Mouse (Mus musculus): ENCODE measurements around the gene Asphd2. TPM values are rescaled to one million over a fixed set of nuclear protein-coding genes. Genes with fewer than 3 reads are reported as not detected.

Gene Asphd2
- total RNA-seq, 2 experiments from 2014 or later: not detected

DNA sequence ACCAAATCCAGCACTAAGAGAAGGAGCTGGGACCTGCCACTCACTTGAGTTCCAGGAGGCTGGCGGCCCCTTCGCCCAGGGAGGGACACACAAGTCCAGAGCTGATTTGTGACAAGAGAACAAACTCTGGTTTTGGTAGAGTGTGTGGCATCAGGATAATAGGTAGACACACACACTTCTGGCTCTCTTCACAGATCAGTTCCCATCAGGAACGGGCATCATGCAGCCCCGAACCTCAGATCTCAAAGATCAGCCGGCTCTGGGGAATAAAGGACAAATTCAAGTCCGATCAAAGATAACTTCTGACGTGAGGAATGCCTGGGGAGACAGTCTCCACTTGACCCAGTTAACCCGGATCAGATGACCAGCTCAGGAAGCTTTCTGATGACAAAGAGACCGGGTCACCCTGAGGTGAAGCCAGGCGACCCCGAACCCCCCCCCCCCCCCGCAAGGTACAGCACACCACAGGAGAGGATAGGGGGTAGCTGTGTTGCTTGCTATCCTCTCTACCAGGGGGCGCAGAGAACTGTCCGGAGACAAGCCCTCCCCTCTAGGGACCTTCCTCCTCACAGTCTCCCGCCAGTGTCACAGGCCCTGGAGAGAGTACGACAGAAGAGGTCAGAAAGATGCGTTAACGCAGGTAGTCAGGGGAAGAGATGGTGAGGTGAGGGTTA lies 788 bp downstream of the Asphd2 start:
- ATAC-seq (replicated peaks; ENCODE audit: low FRiP score, poor library complexity, severe bottlenecking): no peak

DNA sequence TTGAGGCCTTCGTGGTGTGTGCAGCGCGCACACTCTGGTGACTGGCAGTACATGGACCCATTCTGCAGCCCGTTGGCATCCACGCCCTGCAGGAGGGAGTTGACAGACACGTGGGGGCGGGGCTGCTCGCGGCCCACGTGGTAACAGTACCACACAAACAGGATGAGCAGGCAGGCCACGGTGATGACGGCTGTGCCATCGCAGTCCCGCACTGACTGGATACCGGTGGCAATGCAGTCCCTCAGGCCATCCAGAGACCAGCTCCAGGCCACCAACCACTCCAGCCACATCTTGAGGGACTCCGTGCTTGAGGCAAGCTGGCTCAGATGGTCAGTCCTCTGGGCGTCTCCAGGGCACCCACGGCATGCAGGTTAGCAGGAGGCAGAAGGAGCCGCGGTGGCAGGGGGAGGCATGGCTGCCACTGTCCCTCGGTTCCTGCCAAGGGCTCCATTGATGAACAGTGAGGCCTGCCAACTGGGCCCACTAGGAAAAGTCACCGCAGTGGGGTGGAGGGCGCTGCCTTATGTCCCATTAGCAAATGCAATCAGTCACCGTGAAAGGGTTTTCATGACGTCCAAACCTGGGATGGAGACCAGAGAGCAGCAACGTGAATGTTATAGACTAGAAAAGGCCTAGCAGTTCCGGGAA lies 2.9 kb downstream of the Asphd2 start:
- ATAC-seq (replicated peaks; ENCODE audit: low FRiP score, poor library complexity, severe bottlenecking): no peak

DNA sequence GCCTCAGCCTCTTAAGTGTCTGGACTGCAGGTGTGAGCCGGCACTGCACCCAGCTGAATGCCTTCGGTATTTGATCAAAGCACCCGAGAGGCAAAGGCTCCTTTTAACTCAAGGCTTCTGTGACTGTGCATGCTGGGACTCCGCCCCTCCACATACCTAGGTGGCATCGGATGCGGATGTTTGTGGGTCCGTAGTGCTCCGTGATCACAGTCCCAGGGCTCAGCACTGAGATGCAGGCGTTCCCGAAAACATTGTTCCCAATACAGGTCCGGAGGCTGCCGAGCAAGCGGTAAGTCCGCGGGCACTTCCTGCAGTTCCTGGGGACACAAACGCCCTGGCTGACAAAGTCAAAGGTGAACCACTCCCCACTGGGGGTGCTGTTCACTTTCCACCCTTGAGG lies 3.7 kb downstream of the Asphd2 start:
- ATAC-seq (replicated peaks; ENCODE audit: low FRiP score, poor library complexity, severe bottlenecking): no peak

DNA sequence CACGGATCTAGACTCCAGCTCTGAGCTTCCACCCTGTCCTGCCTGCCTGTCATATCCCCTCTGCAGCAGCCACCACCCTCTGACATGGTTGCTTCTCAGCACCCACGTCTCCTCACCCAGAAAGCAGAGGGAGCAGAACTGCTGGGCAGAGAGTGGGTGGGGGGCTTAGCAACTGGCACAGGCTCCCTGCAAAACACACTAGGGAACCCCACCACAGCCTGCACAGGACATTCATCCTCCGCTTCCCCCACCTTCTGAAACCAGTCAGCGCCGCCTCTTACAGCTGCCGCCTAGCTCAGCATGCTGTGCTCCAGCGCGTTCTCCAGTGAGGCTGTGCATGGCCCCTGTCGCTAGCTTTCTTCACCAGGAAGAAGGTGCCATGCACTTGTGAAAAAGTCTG lies 5.3 kb downstream of the Asphd2 start:
- ATAC-seq (replicated peaks; ENCODE audit: low FRiP score, poor library complexity, severe bottlenecking): no peak

DNA sequence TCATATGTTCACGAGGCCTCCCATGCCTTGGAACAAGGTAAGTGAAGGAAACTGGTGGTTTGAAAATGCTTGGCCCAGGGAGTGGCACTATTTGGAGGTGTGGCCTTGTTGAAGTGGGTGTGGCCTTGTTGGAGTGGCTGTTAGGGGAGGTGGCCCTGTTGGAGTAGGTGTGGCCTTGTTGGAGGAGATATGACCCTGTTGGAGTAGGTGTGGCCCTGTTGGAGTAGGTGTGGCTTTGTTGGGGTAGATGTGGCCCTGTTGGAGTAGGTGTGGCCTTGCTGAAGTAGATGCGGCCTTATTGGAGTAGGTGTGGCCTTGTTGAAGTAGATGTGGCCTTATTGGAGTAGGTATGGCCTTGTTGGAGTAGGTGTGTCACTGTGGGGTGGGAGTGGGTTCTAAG lies 8.7 kb downstream of the Asphd2 start:
- ATAC-seq (replicated peaks; ENCODE audit: low FRiP score, poor library complexity, severe bottlenecking): peak; percentile 31; the same call in 1 of the 2 replicates

DNA sequence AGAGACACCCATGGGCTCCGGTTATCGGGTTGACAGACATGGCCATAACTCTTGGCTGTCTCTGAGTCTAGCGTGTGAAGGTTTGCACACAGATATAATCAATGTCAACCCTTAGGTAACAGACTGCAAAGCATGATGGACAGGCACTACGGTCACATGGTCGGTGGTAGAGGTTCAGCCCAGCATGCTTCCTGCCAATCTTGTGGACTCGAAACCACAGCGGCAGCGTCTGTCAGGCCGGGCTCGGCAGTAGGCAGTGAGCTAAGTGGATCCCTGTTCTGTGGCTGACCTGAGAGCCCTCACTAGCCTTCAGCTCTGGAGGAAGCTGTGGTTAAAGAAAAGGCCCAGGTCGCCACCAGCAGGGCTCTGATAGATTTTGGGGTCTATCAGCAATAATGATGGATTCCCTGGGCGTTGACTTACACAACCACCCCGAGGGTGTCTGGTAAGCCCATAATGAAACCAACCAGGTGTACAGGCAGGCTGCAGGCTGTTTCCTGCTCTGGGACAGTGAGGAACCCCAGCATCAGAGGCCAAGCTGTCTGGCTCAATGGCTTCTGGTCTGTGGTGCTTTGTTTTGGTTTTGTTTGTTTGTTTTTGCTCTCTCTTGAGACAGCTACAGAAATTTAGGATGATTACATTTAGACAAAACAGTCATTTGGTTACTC lies 9.7 kb downstream of the Asphd2 start:
- ATAC-seq (replicated peaks; ENCODE audit: low FRiP score, poor library complexity, severe bottlenecking): no peak

DNA sequence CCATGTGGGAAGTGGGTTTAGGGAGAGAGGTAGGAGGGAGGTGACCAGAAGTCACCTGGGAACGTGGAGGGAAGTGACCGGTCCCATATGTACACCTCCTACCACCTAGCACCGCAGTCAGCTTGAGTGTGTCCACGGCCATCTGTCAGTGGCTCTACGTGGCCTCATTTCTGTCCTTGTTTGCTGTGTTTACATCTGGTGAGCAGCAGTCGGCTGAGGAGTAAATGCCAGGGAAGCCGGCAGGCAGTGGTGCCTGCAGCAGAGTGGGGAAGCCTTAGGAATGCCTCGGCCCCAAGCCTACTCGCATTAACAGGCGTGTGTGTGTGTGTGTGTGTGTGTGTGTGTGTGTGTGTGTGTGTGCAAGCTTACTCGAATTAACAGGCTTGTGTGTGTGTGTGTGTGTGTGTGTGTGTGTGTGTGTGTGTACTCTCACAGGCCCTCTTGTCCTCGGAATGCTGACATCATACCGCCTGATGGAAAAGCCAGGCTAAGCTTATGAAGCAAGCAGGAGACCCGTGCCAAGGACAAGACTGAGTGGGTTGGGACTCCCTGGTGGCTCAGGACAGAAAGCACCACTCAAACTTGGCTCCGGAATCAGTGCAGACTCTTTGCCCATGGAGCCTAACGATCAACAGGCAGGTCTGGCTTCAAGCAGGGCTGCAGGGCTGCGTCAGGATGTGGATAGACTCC lies 11.9 kb downstream of the Asphd2 start:
- ATAC-seq (replicated peaks; ENCODE audit: low FRiP score, poor library complexity, severe bottlenecking): no peak

DNA sequence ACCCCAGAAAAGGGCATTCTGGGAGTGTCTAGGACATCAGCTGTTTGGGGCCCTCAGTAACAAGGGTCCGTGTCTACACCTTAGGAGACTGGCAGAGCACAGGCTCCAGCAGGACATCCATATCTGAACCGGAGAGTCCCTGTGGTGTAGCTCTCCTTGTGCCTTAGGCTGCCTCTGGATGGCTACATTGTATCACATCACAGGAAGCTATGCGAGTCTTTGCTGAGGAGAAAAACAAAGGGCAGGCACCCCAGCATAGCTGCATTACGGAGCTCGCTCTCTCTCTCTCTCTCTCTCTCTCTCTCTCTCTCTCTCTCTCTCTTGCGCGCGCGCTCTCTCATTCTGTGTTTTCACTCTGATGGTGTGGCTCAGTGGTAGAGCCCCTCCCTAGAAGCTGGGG lies 12.6 kb downstream of the Asphd2 start:
- no peak for ATAC-seq (replicated peaks; ENCODE audit: low FRiP score, poor library complexity, severe bottlenecking)

DNA sequence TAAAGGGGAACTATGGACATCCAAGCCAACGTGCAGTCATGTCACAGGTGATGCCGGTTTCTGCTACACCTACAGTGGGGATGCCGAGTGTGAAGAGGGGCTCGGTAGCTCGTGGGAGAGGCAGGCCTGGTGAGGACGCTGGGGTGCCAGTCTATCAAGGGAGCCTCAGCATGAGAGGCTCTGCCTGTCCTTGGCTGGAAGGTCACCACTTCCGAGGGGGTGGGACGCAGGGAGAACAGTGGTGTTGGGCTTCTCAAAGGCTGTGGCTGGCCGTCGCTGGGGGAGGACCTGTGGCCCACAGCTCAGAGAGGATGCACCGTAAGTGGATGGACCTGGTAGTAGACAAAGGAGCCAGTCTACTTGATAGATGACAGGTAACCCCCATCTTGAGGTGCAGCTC lies 13.5 kb downstream of the Asphd2 start:
- 0 out of 2 replicates have a peak, but pooled peaks have one; percentile 45 for ATAC-seq (replicated peaks; ENCODE audit: low FRiP score, poor library complexity, severe bottlenecking)

DNA sequence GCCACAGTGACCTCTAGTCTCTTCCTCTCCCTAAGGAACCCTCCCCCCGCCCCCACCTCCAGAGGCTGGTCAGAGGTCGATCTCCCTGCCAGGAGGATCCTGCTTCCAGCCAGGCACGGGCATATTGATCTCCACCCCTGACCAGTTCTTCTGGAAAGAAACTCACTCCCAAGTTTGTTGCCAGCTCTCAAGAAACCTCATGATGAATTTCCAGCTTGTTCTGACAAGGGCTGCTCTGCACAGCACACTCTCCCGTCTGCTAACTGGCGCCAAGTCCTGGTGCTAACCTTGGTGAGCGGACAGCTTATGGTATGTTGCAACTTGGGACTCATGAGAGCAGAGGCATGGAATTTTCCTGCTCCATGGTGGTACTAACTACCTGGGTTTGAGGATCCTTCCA lies 15.9 kb downstream of the Asphd2 start:
- ATAC-seq (replicated peaks; ENCODE audit: low FRiP score, poor library complexity, severe bottlenecking): no peak

DNA sequence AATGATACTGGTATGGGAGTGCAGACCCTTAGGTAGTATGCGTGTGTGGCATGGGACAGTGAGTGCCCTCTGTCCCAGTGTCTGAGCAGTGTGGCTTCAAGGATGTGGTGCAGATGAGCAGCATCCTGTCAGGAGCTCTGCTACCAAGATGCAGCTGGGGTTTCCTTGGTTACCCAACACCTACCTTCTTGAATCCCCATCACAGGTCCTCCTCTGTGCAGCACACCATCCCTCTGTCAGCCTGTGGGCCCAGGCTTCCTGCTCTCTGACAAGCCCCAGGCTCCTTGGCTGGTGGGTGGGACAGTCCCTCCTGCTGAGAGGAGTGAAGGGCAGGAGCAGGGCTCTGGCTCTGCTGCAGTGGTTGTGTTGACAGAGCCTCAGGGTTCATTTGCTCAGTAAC lies 17.3 kb downstream of the Asphd2 start:
- no peak for ATAC-seq (replicated peaks; ENCODE audit: low FRiP score, poor library complexity, severe bottlenecking)

DNA sequence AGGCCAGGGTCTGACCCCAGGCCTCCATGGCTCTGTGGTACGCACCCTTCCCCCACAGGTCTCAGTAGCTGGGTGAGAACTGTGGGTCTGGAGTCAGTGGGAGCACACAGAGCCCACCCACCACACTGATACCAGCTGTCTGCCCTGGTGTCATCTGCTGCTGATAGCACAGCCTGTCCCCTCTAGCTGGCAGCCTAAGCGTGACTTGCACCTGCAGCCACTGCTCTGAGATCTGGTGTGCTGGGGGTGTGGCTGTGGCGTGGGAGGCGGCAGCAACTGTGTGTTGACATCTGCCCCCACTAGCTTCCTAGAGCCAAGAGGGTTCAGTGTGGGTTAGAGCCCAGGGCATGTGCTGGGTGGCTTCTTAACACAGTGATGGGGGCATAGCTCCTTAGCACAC lies 18.6 kb downstream of the Asphd2 start:
- ATAC-seq (replicated peaks; ENCODE audit: low FRiP score, poor library complexity, severe bottlenecking): no peak

DNA sequence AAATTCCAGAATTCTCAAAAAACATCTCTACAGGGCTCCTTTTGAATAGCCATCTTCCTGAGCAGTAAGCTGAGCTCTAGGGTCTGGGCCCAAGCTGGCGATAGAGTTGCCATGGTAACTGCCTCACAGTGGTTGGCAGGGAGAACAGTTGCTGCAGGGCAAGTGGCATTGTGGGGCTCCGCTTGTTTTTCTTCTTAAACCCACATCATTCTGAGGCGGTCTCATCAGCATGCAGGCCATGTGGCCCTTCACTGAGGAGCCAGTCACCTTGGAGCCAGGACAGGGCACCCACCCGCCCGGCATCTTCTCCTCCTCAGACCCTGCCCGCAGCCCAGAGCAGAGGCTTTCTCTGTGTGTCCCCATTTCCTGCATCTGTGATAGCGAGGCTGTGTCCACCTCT lies 22.7 kb downstream of the Asphd2 start:
- no peak for ATAC-seq (replicated peaks; ENCODE audit: low FRiP score, poor library complexity, severe bottlenecking)

DNA sequence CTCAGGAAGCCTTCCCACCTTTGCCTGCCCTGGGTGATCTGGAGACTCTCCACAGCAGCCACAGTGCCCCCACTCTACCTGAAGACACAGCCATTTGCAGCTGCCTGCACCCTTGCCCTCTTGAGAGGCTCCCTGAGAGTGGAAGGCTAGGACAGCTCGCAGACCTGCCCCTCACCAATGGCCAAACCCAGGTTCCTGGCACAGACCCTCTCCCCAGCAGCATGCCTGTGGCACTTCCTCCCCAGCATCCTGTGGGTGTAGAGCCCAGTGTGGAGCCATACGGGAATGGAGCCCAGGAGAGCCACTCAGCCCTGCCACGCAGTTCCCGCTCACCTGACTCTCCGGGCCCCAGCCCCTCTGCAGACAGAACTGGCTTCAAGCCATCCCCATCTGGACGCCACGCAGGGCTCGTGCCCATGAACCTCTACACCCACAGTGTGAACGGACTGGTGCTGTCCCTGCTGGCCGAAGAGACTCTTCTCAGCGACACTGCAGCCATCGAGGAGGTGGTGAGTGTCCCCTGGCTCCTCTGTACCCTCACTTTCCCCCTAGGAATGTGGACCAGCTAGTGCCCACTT lies 24.3 kb downstream of the Asphd2 start:
- no peak for ATAC-seq (replicated peaks; ENCODE audit: low FRiP score, poor library complexity, severe bottlenecking)

DNA sequence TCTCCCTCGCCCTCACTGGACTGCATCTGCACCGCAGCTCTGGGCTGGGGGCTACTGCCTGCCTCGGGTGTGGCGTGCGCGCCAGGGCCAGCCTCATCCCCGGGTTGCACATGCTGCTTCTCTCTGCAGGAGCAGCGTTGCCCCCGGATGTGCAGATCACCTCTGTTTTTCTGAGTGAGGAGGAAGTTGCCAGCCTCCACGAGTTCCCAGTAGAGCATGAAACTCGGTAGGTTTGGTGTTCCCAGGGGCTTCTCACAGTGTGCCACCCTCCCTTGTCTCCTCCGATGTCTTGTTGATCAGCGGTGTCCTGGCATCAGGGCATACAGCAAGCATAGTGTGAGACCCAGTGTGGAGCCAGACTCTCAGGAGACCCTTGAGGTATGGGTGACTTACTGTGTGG lies 25.3 kb downstream of the Asphd2 start:
- no peak for ATAC-seq (replicated peaks; ENCODE audit: low FRiP score, poor library complexity, severe bottlenecking)

DNA sequence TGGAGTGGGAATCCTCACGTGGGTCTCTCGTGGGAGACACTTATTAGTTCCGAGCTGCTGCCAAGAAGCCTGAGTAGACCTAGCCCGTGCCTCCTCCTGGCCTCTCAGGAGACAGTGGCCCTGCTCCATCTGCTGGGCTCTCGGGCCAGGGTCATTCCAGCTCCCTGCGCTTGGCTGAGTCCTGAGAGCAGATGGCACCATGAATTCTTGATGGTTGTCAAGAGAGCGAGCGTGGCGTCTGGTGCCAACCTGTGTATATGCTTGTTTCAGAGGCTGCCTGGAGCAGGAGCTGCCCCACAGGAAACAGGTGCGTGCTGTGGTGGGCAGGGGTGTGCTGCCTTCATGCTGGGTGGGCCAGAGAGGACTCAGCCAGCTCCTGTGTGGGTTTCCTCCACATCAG lies 26.0 kb downstream of the Asphd2 start:
- ATAC-seq (replicated peaks; ENCODE audit: low FRiP score, poor library complexity, severe bottlenecking): no peak

DNA sequence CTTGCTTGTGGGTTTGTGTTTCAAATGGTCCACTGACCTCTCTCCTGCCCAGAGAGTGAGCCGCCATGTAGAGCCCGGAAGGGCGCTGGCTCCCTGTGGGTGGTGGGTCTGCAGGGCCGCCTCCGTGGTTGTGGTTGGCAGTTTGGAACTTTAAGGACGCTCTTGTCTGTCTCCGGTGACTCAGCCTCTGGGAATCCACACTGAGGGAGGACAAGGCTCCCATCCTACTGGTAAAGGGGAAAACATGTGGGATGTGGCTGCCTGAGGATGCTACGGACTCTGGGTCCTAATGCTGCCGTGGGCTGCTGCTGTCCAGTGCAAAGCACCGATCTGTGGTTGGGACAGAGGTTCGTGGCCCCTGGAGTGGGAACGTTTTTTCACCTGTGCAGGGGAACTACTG lies 26.7 kb downstream of the Asphd2 start:
- ATAC-seq (replicated peaks; ENCODE audit: low FRiP score, poor library complexity, severe bottlenecking): no peak

DNA sequence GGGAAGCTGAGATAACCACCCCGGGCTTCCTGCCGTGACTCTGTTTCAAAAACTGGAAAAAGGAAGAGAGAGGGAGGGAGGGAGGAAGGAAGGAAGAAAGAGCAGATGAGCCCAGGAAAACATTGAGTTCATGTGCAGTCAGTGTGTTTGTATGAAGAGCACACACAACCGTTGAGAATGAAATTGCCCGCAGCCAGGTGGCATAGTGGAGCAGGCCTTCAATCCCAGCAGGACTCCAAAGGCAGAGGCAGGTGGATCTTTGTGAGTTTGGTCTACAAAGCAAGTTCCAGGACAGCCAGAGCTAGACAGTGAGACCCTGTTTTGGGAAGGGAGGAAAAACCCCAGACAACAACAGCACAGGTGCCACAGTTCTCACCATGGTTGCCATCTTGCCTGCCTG lies 27.3 kb downstream of the Asphd2 start:
- ATAC-seq (replicated peaks; ENCODE audit: low FRiP score, poor library complexity, severe bottlenecking): no peak

DNA sequence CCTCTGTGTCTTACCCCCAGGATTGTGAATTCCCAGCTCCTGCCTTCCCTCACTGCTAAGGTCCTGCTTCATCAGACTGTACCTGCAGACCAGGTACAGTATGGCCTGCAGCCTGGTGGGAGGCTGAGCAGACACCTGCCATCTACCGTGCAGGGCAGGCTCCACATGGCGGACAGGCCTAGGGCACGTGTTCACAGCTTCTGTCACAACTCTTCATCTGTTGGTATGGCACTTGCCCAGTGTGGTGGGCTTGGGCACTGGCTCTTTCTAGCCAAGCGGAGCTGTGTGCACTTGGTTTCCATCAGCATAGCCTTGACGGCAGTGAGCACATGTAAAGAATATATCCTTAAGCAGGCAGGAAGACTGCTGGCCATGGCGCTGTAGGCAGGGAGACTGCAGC lies 27.8 kb downstream of the Asphd2 start:
- ATAC-seq (replicated peaks; ENCODE audit: low FRiP score, poor library complexity, severe bottlenecking): 0 out of 2 replicates have a peak, but pooled peaks have one; percentile 35

DNA sequence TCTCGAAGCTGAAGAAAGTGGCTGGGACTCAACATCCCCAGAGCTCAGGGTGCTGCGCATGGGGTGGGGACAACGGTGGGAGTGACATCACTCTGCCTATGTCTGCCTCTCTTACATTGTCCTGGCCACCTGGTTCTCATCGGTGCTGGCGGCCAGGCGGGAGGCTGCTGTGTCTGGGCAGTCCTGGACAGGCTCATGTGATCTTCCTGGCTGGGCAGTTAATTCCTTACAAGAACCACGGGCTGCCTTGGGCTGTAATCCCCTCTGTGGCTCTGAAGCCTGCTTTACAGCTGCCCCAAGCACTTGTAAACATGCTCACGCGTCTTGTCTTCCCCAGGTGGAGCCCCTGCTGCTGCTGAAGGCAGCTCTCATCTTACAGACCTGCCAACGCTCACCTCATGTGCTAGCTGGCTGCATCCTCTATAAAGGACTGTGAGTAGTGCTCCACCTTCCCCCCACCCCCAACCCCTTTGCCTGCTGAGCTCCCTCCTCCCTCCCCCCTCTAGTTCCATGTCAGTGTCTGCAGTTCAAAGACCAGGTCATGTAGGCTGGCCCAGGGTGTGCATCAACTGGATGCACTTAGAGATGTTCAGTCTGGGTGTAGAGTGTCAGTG lies 30.4 kb downstream of the Asphd2 start:
- ATAC-seq (replicated peaks; ENCODE audit: low FRiP score, poor library complexity, severe bottlenecking): no peak
